Mouse (Mus musculus): Measurements from ENCODE around the gene Anxa5. TPM values are rescaled to one million over a fixed set of nuclear protein-coding genes. Genes with fewer than 3 reads are reported as not detected.

The Anxa5 gene
- polyA plus RNA-seq, 1 experiment, result 96.0 TPM

DNA sequence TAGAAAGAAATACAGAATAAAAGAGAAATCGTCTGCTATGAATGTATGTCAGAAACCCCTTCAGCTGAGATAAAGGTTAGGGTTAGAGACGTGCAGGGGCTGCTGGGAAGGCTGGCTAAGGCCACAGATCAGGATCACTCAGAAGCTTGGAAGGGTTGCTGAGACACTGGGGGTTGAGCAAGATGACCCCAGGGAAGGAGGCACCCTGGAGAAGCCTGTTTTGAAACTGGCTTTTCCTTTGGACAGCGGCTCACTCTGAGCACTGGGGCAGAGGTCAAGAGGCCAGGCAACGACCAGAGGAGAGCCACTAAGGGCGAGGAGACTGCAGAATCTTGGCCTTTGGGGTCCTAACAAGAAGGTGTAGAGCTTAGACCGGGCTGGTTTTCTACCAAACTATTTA lies 10.5 kb upstream of the Anxa5 start:
- H3K9me3 ChIP-seq (replicated peaks; ENCODE audit: control insufficient read depth, insufficient read depth, low read length, poor library complexity, severe bottlenecking), result no peaks in the 10 kb centered on the region
- H3K27me3 ChIP-seq (ENCODE audit: control insufficient read depth, insufficient read depth, low read length, poor library complexity, severe bottlenecking), result no peaks in the 10 kb centered on the region; the same call in 1 of the 2 replicates
- H3K36me3 ChIP-seq (ENCODE audit: control insufficient read depth, insufficient read depth, low read length, poor library complexity, severe bottlenecking), result no peaks in the 10 kb centered on the region
- no peak overlapping the region for H3K27ac ChIP-seq (ENCODE audit: insufficient read depth, low read length)
- no peak for TF ChIP-seq EP300 (IDR thresholded peaks at IDR 0.05; ENCODE audit: insufficient read depth, low read depth, low read length)
- no peak for TF ChIP-seq POLR2A (IDR thresholded peaks at IDR 0.05; ENCODE audit: insufficient read depth, low read length)
- no peak for TF ChIP-seq CTCF (IDR thresholded peaks at IDR 0.05; ENCODE audit: low read depth, low read length)
- no peak overlapping the region for H3K9ac ChIP-seq (ENCODE audit: low read depth, poor library complexity, severe bottlenecking)
- H3K4me3 ChIP-seq (ENCODE audit: low read depth, low read length), result no peak overlapping the region
- no peaks in the 10 kb centered on the region for H3K4me1 ChIP-seq (ENCODE audit: control insufficient read depth, insufficient read depth, low read length)

DNA sequence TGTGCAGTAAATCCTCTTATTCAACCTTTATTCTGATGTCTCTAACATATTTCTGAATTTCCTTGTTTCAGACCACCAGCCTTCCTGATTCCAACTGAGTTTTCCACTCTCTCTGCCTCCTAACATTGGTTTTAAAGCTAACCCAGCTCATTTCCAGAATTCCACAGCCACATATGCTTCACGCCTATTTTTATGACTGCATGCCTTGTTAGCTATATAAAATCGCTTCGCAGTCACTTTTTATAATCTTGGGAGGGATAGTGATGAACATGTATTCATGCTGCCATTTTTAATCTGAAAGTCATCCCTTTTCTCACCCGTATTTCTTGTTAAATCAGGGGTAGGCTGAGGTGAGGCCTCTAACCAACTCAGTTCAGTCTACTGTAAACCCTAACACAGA lies 8.6 kb upstream of the Anxa5 start:
- no peaks in the 10 kb centered on the region for H3K4me1 ChIP-seq (ENCODE audit: control insufficient read depth, insufficient read depth, low read length)
- H3K36me3 ChIP-seq (ENCODE audit: control insufficient read depth, insufficient read depth, low read length, poor library complexity, severe bottlenecking), result no peaks in the 10 kb centered on the region
- TF ChIP-seq POLR2A (IDR thresholded peaks at IDR 0.05; ENCODE audit: insufficient read depth, low read length), result no peak
- TF ChIP-seq EP300 (IDR thresholded peaks at IDR 0.05; ENCODE audit: insufficient read depth, low read depth, low read length), result no peak
- TF ChIP-seq CTCF (IDR thresholded peaks at IDR 0.05; ENCODE audit: low read depth, low read length), result no peak
- H3K9ac ChIP-seq (ENCODE audit: low read depth, poor library complexity, severe bottlenecking), result no peak overlapping the region
- no peaks in the 10 kb centered on the region; the same call in 1 of the 2 replicates for H3K27me3 ChIP-seq (ENCODE audit: control insufficient read depth, insufficient read depth, low read length, poor library complexity, severe bottlenecking)
- no peak overlapping the region for H3K27ac ChIP-seq (ENCODE audit: insufficient read depth, low read length)
- no peak overlapping the region for H3K4me3 ChIP-seq (ENCODE audit: low read depth, low read length)
- no peaks in the 10 kb centered on the region for H3K9me3 ChIP-seq (replicated peaks; ENCODE audit: control insufficient read depth, insufficient read depth, low read length, poor library complexity, severe bottlenecking)

DNA sequence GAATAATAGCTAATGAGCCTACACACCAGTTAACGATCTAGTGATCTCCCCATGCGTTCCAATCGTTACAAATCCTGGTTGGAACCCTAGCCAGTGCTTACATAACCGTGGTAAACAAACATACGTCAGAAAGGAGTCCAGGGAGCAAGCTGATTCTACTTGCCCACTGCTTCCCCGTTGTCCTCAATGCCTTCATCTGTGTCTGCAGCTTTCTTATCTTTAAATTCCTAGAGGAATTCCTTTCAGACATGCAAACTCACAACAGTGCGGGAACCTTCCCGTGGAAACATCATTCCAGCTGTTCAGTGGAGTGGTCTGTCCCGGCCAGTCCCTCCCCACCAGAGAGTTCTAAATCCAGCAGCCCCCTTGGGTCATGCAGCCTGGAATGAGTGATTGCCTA lies 7.2 kb upstream of the Anxa5 start:
- no peak overlapping the region for H3K27ac ChIP-seq (ENCODE audit: insufficient read depth, low read length)
- no peak overlapping the region for H3K9ac ChIP-seq (ENCODE audit: low read depth, poor library complexity, severe bottlenecking)
- no peaks in the 10 kb centered on the region for H3K36me3 ChIP-seq (ENCODE audit: control insufficient read depth, insufficient read depth, low read length, poor library complexity, severe bottlenecking)
- no peak for TF ChIP-seq EP300 (IDR thresholded peaks at IDR 0.05; ENCODE audit: insufficient read depth, low read depth, low read length)
- TF ChIP-seq CTCF (IDR thresholded peaks at IDR 0.05; ENCODE audit: low read depth, low read length), result no peak
- no peak for TF ChIP-seq POLR2A (IDR thresholded peaks at IDR 0.05; ENCODE audit: insufficient read depth, low read length)
- no peaks in the 10 kb centered on the region for H3K4me1 ChIP-seq (ENCODE audit: control insufficient read depth, insufficient read depth, low read length)
- no peaks in the 10 kb centered on the region for H3K9me3 ChIP-seq (replicated peaks; ENCODE audit: control insufficient read depth, insufficient read depth, low read length, poor library complexity, severe bottlenecking)
- H3K27me3 ChIP-seq (ENCODE audit: control insufficient read depth, insufficient read depth, low read length, poor library complexity, severe bottlenecking), result no peaks in the 10 kb centered on the region; the same call in 1 of the 2 replicates
- H3K4me3 ChIP-seq (ENCODE audit: low read depth, low read length), result no peak overlapping the region

DNA sequence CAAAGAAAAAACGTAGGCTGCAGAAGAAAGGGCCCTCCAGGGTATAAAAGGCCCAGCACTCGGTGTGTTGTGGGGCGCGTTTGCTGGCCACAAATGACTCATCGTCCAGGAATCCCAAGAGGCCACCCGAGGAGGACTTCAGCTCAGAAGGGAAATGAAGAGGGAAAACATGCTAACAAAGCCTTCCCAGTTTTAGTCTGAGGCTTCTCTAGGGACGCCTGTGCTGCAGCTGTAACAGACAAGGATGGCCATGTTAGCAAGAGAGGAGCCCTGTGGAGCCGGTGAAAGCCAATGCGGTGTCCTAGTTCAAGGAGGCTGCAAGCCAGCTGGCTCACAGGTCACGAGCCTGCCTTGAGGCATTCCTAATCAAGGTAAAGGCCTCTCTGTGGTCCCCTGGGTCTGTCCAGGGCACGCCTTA lies 6.1 kb upstream of the Anxa5 start:
- TF ChIP-seq POLR2A (IDR thresholded peaks at IDR 0.05; ENCODE audit: insufficient read depth, low read length), result no peak
- no peak for TF ChIP-seq EP300 (IDR thresholded peaks at IDR 0.05; ENCODE audit: insufficient read depth, low read depth, low read length)
- no peak for TF ChIP-seq CTCF (IDR thresholded peaks at IDR 0.05; ENCODE audit: low read depth, low read length)
- H3K4me1 ChIP-seq (ENCODE audit: control insufficient read depth, insufficient read depth, low read length), result no peaks in the 10 kb centered on the region
- H3K4me3 ChIP-seq (ENCODE audit: low read depth, low read length), result no peak overlapping the region
- H3K27ac ChIP-seq (ENCODE audit: insufficient read depth, low read length), result 0 out of 2 replicates have a peak overlapping the region, but pooled peaks have one; percentile 13
- H3K9ac ChIP-seq (ENCODE audit: low read depth, poor library complexity, severe bottlenecking), result no peak overlapping the region
- no peaks in the 10 kb centered on the region; the same call in 1 of the 2 replicates for H3K27me3 ChIP-seq (ENCODE audit: control insufficient read depth, insufficient read depth, low read length, poor library complexity, severe bottlenecking)
- H3K9me3 ChIP-seq (replicated peaks; ENCODE audit: control insufficient read depth, insufficient read depth, low read length, poor library complexity, severe bottlenecking), result no peaks in the 10 kb centered on the region
- no peaks in the 10 kb centered on the region for H3K36me3 ChIP-seq (ENCODE audit: control insufficient read depth, insufficient read depth, low read length, poor library complexity, severe bottlenecking)

DNA sequence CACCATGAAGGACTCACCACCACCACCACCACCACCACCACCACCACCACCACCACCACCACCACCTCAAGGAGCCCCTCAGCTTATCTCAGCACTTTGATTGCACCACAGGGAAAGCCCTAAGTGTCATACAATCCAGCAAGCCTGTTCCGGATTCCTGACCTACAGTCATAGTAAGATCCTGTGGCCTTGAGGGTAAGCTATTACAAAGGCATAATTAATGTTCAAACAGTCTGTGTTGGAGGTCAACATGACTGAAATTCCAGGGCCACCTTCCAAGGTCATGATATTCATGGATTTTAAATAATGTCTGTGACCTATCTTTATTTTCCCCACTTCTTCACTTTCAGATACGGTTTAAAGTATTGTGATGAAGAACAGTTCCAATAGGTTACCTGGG lies 4.8 kb upstream of the Anxa5 start:
- H3K4me3 ChIP-seq (ENCODE audit: low read depth, low read length), result no peak overlapping the region
- H3K27me3 ChIP-seq (ENCODE audit: control insufficient read depth, insufficient read depth, low read length, poor library complexity, severe bottlenecking), result no peaks in the 10 kb centered on the region
- no peak overlapping the region for H3K9ac ChIP-seq (ENCODE audit: low read depth, poor library complexity, severe bottlenecking)
- no peaks in the 10 kb centered on the region for H3K9me3 ChIP-seq (replicated peaks; ENCODE audit: control insufficient read depth, insufficient read depth, low read length, poor library complexity, severe bottlenecking)
- H3K4me1 ChIP-seq (ENCODE audit: control insufficient read depth, insufficient read depth, low read length), result no peaks in the 10 kb centered on the region
- TF ChIP-seq CTCF (IDR thresholded peaks at IDR 0.05; ENCODE audit: low read depth, low read length) (no peak), EP300 (IDR thresholded peaks at IDR 0.05; ENCODE audit: insufficient read depth, low read depth, low read length) (no peak), POLR2A (IDR thresholded peaks at IDR 0.05; ENCODE audit: insufficient read depth, low read length) (no peak)
- no peaks in the 10 kb centered on the region for H3K36me3 ChIP-seq (ENCODE audit: control insufficient read depth, insufficient read depth, low read length, poor library complexity, severe bottlenecking)
- no peak overlapping the region for H3K27ac ChIP-seq (ENCODE audit: insufficient read depth, low read length)

DNA sequence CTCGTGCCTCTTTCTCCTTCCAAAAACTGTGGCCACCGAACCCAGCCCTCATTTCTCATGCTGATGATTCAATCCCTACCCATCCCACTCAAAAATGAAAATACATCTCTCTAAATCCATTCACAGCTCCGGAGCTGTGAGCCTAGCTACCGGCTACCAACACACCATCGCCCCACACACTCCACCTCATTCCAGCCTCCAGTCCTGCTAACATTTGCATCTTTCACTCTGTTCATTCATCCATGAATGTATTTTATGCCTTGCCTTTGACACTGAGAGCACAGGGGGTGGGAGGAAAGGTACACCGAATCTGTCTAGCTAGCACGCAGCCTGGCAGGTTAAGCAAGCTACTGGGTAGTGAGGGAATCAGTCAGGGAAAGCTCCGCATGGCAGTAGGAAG lies 3.1 kb upstream of the Anxa5 start:
- Histone ChIP-seq H3K4me1 (ENCODE audit: control insufficient read depth, insufficient read depth, low read length) (no peaks in the 10 kb centered on the region), H3K27me3 (ENCODE audit: control insufficient read depth, insufficient read depth, low read length, poor library complexity, severe bottlenecking) (no peaks in the 10 kb centered on the region), H3K4me3 (ENCODE audit: low read depth, low read length) (no peak overlapping the region), H3K9ac (ENCODE audit: low read depth, poor library complexity, severe bottlenecking) (no peak overlapping the region), H3K36me3 (ENCODE audit: control insufficient read depth, insufficient read depth, low read length, poor library complexity, severe bottlenecking) (no peaks in the 10 kb centered on the region), H3K27ac (ENCODE audit: insufficient read depth, low read length) (no peak overlapping the region), H3K9me3 (replicated peaks; ENCODE audit: control insufficient read depth, insufficient read depth, low read length, poor library complexity, severe bottlenecking) (no peaks in the 10 kb centered on the region)
- TF ChIP-seq EP300 (IDR thresholded peaks at IDR 0.05; ENCODE audit: insufficient read depth, low read depth, low read length) (no peak), CTCF (IDR thresholded peaks at IDR 0.05; ENCODE audit: low read depth, low read length) (no peak), POLR2A (IDR thresholded peaks at IDR 0.05; ENCODE audit: insufficient read depth, low read length) (no peak)
